Mouse (Mus musculus): ENCODE measurements around the gene Tmem119.

Tmem119 gene

GRCm38 (mm10) chr5:113800280-113800679, at the start of gene Tmem119:
Gene Tmem119, minus strand, starts transcription at chr5:113800516.
- ATAC-seq (ENCODE audit: insufficient number of reproducible peaks, low FRiP score, low TSS enrichment): no peak

- ATAC-seq (ENCODE audit: insufficient number of reproducible peaks, low FRiP score, low TSS enrichment): no peak
Measured at GRCm38 (mm10) chr5:113847636-113848035, 47.3 kb upstream of the Tmem119 start.

- no peak for ATAC-seq (ENCODE audit: insufficient number of reproducible peaks, low FRiP score, low TSS enrichment)
Measured at GRCm38 (mm10) chr5:113846656-113847055, 46.3 kb upstream of the Tmem119 start.

GRCm38 (mm10) chr5:113845627-113846026, 45.3 kb upstream of the Tmem119 start:
- no peak for ATAC-seq (ENCODE audit: insufficient number of reproducible peaks, low FRiP score, low TSS enrichment)

- no peak for ATAC-seq (ENCODE audit: insufficient number of reproducible peaks, low FRiP score, low TSS enrichment)
Measured at GRCm38 (mm10) chr5:113844721-113845120, 44.4 kb upstream of the Tmem119 start.

GRCm38 (mm10) chr5:113844106-113844505, 43.8 kb upstream of the Tmem119 start:
- no peak for ATAC-seq (ENCODE audit: insufficient number of reproducible peaks, low FRiP score, low TSS enrichment)

GRCm38 (mm10) chr5:113842906-113843305, 42.6 kb upstream of the Tmem119 start:
- ATAC-seq (ENCODE audit: insufficient number of reproducible peaks, low FRiP score, low TSS enrichment): no peak

- no peak for ATAC-seq (ENCODE audit: insufficient number of reproducible peaks, low FRiP score, low TSS enrichment)
Measured at GRCm38 (mm10) chr5:113842244-113842643, 41.9 kb upstream of the Tmem119 start.

GRCm38 (mm10) chr5:113841243-113842225, 41.2 kb upstream of the Tmem119 start:
- no peak for ATAC-seq (ENCODE audit: insufficient number of reproducible peaks, low FRiP score, low TSS enrichment)

- no peak for ATAC-seq (ENCODE audit: insufficient number of reproducible peaks, low FRiP score, low TSS enrichment)
Measured at GRCm38 (mm10) chr5:113840443-113840842, 40.1 kb upstream of the Tmem119 start.

GRCm38 (mm10) chr5:113836961-113837360, 36.6 kb upstream of the Tmem119 start:
- ATAC-seq (ENCODE audit: insufficient number of reproducible peaks, low FRiP score, low TSS enrichment): no peak

- no peak for ATAC-seq (ENCODE audit: insufficient number of reproducible peaks, low FRiP score, low TSS enrichment)
Measured at GRCm38 (mm10) chr5:113833316-113833947, 33.1 kb upstream of the Tmem119 start.

- ATAC-seq (ENCODE audit: insufficient number of reproducible peaks, low FRiP score, low TSS enrichment): no peak
Measured at GRCm38 (mm10) chr5:113832490-113832901, 32.2 kb upstream of the Tmem119 start, which contains the start of gene Selplg. Gene Selplg, minus strand, starts transcription at chr5:113832644.

GRCm38 (mm10) chr5:113831741-113832140, 31.4 kb upstream of the Tmem119 start:
- no peak for ATAC-seq (ENCODE audit: insufficient number of reproducible peaks, low FRiP score, low TSS enrichment)

GRCm38 (mm10) chr5:113830796-113831195, 30.5 kb upstream of the Tmem119 start:
- ATAC-seq (ENCODE audit: insufficient number of reproducible peaks, low FRiP score, low TSS enrichment): no peak

- no peak for ATAC-seq (ENCODE audit: insufficient number of reproducible peaks, low FRiP score, low TSS enrichment)
Measured at GRCm38 (mm10) chr5:113830292-113830643, 30.0 kb upstream of the Tmem119 start.

- ATAC-seq (ENCODE audit: insufficient number of reproducible peaks, low FRiP score, low TSS enrichment): no peak
Measured at GRCm38 (mm10) chr5:113829566-113830291, 29.4 kb upstream of the Tmem119 start.

- ATAC-seq (ENCODE audit: insufficient number of reproducible peaks, low FRiP score, low TSS enrichment): no peak
Measured at GRCm38 (mm10) chr5:113828481-113828880, 28.2 kb upstream of the Tmem119 start.

GRCm38 (mm10) chr5:113827991-113828411, 27.7 kb upstream of the Tmem119 start:
- no peak for ATAC-seq (ENCODE audit: insufficient number of reproducible peaks, low FRiP score, low TSS enrichment)

- no peak for ATAC-seq (ENCODE audit: insufficient number of reproducible peaks, low FRiP score, low TSS enrichment)
Measured at GRCm38 (mm10) chr5:113826619-113827018, 26.3 kb upstream of the Tmem119 start.

GRCm38 (mm10) chr5:113825558-113825957, 25.2 kb upstream of the Tmem119 start:
- ATAC-seq (ENCODE audit: insufficient number of reproducible peaks, low FRiP score, low TSS enrichment): no peak
